Mouse (Mus musculus) naive thymus-derived CD4-positive, alpha-beta T cell, adult 5 months (primary cell): ENCODE results near the gene Usp10. TPM values are rescaled to one million over a fixed set of nuclear protein-coding genes. Genes with fewer than 3 reads are reported as not detected.

ENCODE experiments used
- polyA plus RNA-seq: library from polyadenylated mRNA; unstranded; fragments of 100-300 nt; shearing (Covaris generic); gene quantifications from one replicate; pipeline ENCODE4 v1.2.1, GENCODE M21; 2017

Gene Usp10
- 182 TPM for polyA plus RNA-seq

DNA sequence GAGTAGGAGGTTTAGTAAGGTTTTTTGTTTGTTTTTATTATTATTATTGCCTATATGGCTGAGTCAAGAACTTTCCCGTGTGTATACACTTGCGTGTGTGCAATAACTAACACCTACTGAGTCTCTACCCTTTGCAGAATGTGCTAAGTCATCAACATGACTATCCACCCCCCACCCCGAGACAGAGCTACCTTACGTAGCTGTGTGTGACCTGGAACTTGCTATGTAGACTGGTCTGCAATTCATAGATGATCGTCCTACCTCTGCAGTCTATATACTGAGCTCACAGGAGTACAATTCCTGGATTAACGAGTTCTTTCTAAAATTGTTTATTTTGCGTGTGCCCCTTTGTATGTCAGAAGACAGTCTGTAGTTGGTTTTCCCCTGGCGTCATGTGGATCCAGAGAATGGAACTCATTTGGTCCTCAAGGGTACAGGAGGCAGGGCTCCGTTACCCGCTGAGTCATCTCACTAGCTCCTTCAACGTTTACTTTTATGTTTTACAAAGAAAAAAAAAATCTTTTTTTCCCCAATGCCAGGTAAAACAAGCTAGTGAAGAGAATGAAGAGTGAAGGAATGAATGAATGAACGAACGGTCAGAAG lies at the start of gene Usp10:
Gene Usp10 (plus strand): TSS at position 417 of the 603 bp plus-strand sequence.

DNA sequence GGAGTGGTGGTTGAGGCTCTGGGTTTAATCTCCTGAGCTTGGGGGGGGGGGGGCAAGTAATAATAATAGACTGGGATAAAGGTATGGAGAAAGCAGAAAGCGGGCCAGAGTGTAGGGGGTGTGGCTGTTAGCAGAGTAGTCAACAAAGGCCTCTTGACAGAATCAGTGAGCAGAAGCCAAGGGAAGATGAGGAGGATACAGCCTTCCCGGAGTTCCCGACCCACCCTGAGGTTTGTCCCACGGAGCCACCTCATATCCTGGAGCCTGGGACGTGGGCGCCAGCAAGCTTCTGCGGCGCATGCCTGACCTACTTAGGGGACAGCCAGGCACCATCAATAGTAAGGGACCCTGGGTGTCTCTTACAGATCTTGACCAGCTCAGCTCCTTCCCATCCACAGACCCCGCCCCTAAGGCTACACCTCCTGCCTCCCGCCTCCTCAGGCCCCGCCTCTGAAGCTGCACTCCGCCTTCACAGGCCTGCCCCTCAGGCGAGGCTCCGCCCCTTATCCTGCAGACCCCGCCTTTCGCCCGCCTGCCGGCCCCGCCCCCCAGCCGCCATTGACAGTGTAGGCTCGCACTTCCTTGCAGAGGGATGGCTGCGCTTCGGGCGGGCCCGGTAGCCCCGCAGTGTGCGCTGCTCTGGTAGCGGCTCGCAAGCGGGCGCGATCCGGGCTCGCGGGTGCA lies 48.3 kb upstream of the Usp10 start, which contains the start of gene Klhl36:
Gene Klhl36 (plus strand): TSS at position 561 of the 684 bp plus-strand sequence.

GRCm38 (mm10) chr8:119910547-119911257 lies 542 bp downstream of the Usp10 start, which contains the start of gene Gm20388:
Gene Gm20388, plus strand, starts transcription at chr8:119910841.

GRCm38 (mm10) chr8:119992249-119992648 lies 82.1 kb downstream of the Usp10 start, which contains the start of gene Crispld2:
Gene Crispld2, plus strand, starts transcription at chr8:119992438.

Other genes with a start within 250 kb of the Usp10 start
- gene Wfdc1, start 244.0 kb upstream of the Usp10 start, polyA plus RNA-seq, result not detected
- not detected for gene Atp2c2, start 210.4 kb upstream of the Usp10 start, polyA plus RNA-seq
- 2.1 TPM for gene Tldc1, start 131.9 kb upstream of the Usp10 start, polyA plus RNA-seq
- 216 TPM for gene Cotl1, start 69.8 kb upstream of the Usp10 start, polyA plus RNA-seq
- 12.9 TPM for gene Klhl36, start 48.1 kb upstream of the Usp10 start, polyA plus RNA-seq
- gene Gm20388, start 481 bp downstream of the Usp10 start, polyA plus RNA-seq, result 9.0 TPM
- not detected for gene Crispld2, start 82.1 kb downstream of the Usp10 start, polyA plus RNA-seq
- 51.1 TPM for gene Zdhhc7, start 191.1 kb downstream of the Usp10 start, polyA plus RNA-seq
- 0.71 TPM for gene 6430548M08Rik, start 203.8 kb downstream of the Usp10 start, polyA plus RNA-seq